Comparison of ENCODE assay signal across 8 mouse cellular contexts in genomic region chr7:126649231-126650051, GRCm38 (mm10). TPM values are rescaled to one million over a fixed set of nuclear protein-coding genes. Genes with fewer than 3 reads are reported as not detected.
DNase-seq lines count a peak whose midpoint lies in the region; ATAC-seq lines count a peak whose summit lies in the region.

TSS of gene Sgf29 (plus strand) at chr7:126649309.

- H3K27me3 ChIP-seq in megakaryocyte, embryonic 14.5 days (replicated peaks) = no peaks in the 10 kb centered on the region

- no peaks in the 10 kb centered on the region for H3K9me3 ChIP-seq in megakaryocyte, embryonic 14.5 days

- ATAC-seq in common myeloid progenitor, adult 5-6 weeks (replicated peaks; ENCODE audit: low read depth, poor library complexity, severe bottlenecking) = peak; percentile 89

- peak within 1 kb of the TSS; percentile 99 for H3K4me3 ChIP-seq in megakaryocyte, embryonic 14.5 days (replicated peaks)

- DNase-seq in ZHBTc4 (ENCODE audit: low read depth, low spot score) = peak; percentile 96
- peak; percentile 85 to 87 for DNase-seq in gastrocnemius, adult 8-10 months (ENCODE audit: low spot score in 2 of 2)
- peak; percentile 80 for DNase-seq in hindlimb bud, embryonic 11.5 days (ENCODE audit: extremely low spot score, low read depth, low spot score)
- DNase-seq in left cerebral cortex, adult 8-10 months (ENCODE audit: low spot score in 2 of 2) = peak; percentile 89 to 90
- peak; percentile 95 for DNase-seq in right cerebral cortex, postnatal 10 days (ENCODE audit: low spot score in 2 of 2)
- DNase-seq in urinary bladder, postnatal 25 days (ENCODE audit: low spot score) = peak; percentile 96

- H3K4me1 ChIP-seq in megakaryocyte, embryonic 14.5 days = peaks cover 90% of the 10 kb centered on the region

- no peaks in the 10 kb centered on the region for H3K36me3 ChIP-seq in megakaryocyte, embryonic 14.5 days (replicated peaks; ENCODE audit: low read length)

RNA-seq across cellular contexts. Expression of gene Sgf29, which starts in this region (rescaled TPM):
- 40.8 and 51.8 TPM in 2 replicates for total RNA-seq in common myeloid progenitor, adult 5-6 weeks (2017)
- 10 to 100 TPM; 26.7 to 43.5 (median 34.7) TPM for total RNA-seq in gastrocnemius, adult 8-10 months (2022)
- total RNA-seq in left cerebral cortex, adult 8-10 months (2022) = 10 to 100 TPM; 28.4 to 39.0 (median 33.6) TPM
- 31.0 and 69.1 TPM in 2 replicates for polyA plus RNA-seq in megakaryocyte, embryonic 14.5 days (2012; ENCODE audit: insufficient read depth, low replicate concordance)

Comparison
In these comparisons a context has a peak if more than half of its experiments do, and no peak if none do; other contexts are left out.
1. Peak in every context shown above with its lines: DNase-seq, ATAC-seq and H3K4me3 ChIP-seq.